Mouse (Mus musculus) CH12.LX (cell line): ENCODE data around the gene Babam2. TPM values are rescaled to one million over a fixed set of nuclear protein-coding genes. Genes with fewer than 3 reads are reported as not detected.

Source experiments
- DNase-seq: peaks from one replicate; pipeline ENCODE4 v3.0.0-alpha.2; 2013; ENCODE audit errors: extremely low read depth
- H3K27ac ChIP-seq: 2 replicates; pipeline ENCODE4 v1.5.1; 2012; ENCODE audit warnings: low read depth, mild to moderate bottlenecking, control low read depth, moderate library complexity; ENCODE audit not compliant: insufficient read depth
- H3K27me3 ChIP-seq: replicated peaks from 2 replicates; pipeline ENCODE3; 2012; ENCODE audit warnings: inconsistent platforms
- H3K36me3 ChIP-seq, 2 experiments: replicated peaks in 1 of 2; 2 replicates each; pipeline versions ENCODE3 to v1.6.1; 2012; ENCODE audit warnings: inconsistent platforms in 1 of 2, low read length in 1 of 2, mild to moderate bottlenecking in 1 of 2, mixed read lengths in 1 of 2, moderate library complexity in 1 of 2; ENCODE audit not compliant: control insufficient read depth in 1 of 2, insufficient read depth in 1 of 2
- H3K4me1 ChIP-seq, 2 experiments: 2 replicates each; pipeline ENCODE4 v1.6.1; 2012; ENCODE audit warnings: inconsistent platforms in 1 of 2, moderate library complexity in 1 of 2; ENCODE audit not compliant: insufficient read depth in 2 of 2, control insufficient read depth in 1 of 2
- H3K4me2 ChIP-seq: 2 replicates; pipeline ENCODE4 v1.6.1; 2012; ENCODE audit warnings: low read depth, mild to moderate bottlenecking, control low read depth; ENCODE audit not compliant: poor library complexity, insufficient read depth, severe bottlenecking
- H3K4me3 ChIP-seq, 3 experiments: fragments of 150-350 bp in 1 of 3; sonication (generic) in 1 of 3; replicated peaks in 1 of 3; 2 replicates each; pipeline versions ENCODE3 to v1.5.1; 2011 to 2012; ENCODE audit warnings: low read depth in 2 of 3, low read length in 2 of 3, mild to moderate bottlenecking in 2 of 3, moderate library complexity in 2 of 3, control low read depth in 1 of 3, improper control_type of control experiment in 1 of 3, inconsistent platforms in 1 of 3, mixed read lengths in 1 of 3; ENCODE audit not compliant: poor library complexity in 1 of 3
- H3K79me2 ChIP-seq: replicated peaks from 2 replicates; pipeline ENCODE4 v1.6.1; 2012; ENCODE audit warnings: mild to moderate bottlenecking, moderate library complexity; ENCODE audit not compliant: control insufficient read depth, poor library complexity, insufficient read depth, severe bottlenecking; ENCODE audit errors: extremely low read depth
- H3K9ac ChIP-seq: 2 replicates; pipeline ENCODE4 v1.6.1; 2012; ENCODE audit warnings: low read depth, mild to moderate bottlenecking, control low read depth, moderate library complexity; ENCODE audit not compliant: insufficient read depth
- H3K9me3 ChIP-seq: replicated peaks from 2 replicates; pipeline ENCODE3; 2012; ENCODE audit warnings: low read length, inconsistent platforms, mixed read lengths
- BHLHE40 ChIP-seq: IDR thresholded peaks from 2 replicates; pipeline ENCODE4 v1.6.1; 2011; ENCODE audit warnings: mild to moderate bottlenecking, low read depth, low read length, improper control_type of control experiment
- CHD1 ChIP-seq: IDR thresholded peaks from 2 replicates; pipeline ENCODE4 v1.6.1; 2012; ENCODE audit warnings: low read depth, low read length, improper control_type of control experiment, inconsistent platforms
- E2F4 ChIP-seq: IDR thresholded peaks from 2 replicates; pipeline ENCODE4 v1.6.1; 2011; ENCODE audit warnings: low read depth, low read length, improper control_type of control experiment; ENCODE audit not compliant: insufficient replicate concordance
- ETS1 ChIP-seq: conservative IDR thresholded peaks from 2 replicates; pipeline ENCODE4 v1.6.1; 2012; ENCODE audit warnings: low read depth, mild to moderate bottlenecking, inconsistent platforms, low read length, improper control_type of control experiment, moderate library complexity
- GABPA ChIP-seq: IDR thresholded peaks from 2 replicates; pipeline ENCODE4 v1.6.1; 2012; ENCODE audit warnings: low read depth, low read length, improper control_type of control experiment, inconsistent platforms; ENCODE audit not compliant: insufficient replicate concordance
- IRF4 ChIP-seq: IDR thresholded peaks from 2 replicates; pipeline ENCODE4 v1.6.1; 2014; ENCODE audit warnings: low read depth, mild to moderate bottlenecking, inconsistent platforms, low read length, improper control_type of control experiment
- JUN ChIP-seq: IDR thresholded peaks from 2 replicates; pipeline ENCODE4 v1.6.1; 2011; ENCODE audit warnings: low read depth, mild to moderate bottlenecking, low read length, improper control_type of control experiment, moderate library complexity; ENCODE audit not compliant: insufficient read depth
- KAT2A ChIP-seq: IDR thresholded peaks from 2 replicates; pipeline ENCODE4 v1.6.1; 2012; ENCODE audit warnings: low read length, improper control_type of control experiment, inconsistent platforms; ENCODE audit not compliant: insufficient replicate concordance
- MAX ChIP-seq: IDR thresholded peaks from 2 replicates; pipeline ENCODE4 v1.6.1; 2011; ENCODE audit warnings: low read length, improper control_type of control experiment
- MEF2A ChIP-seq: IDR thresholded peaks from 2 replicates; pipeline ENCODE4 v1.6.1; 2014; ENCODE audit warnings: low read depth, mild to moderate bottlenecking, inconsistent platforms, low read length, improper control_type of control experiment, borderline replicate concordance
- MXI1 ChIP-seq: IDR thresholded peaks from 2 replicates; pipeline ENCODE4 v1.6.1; 2011; ENCODE audit warnings: mild to moderate bottlenecking, low read depth, low read length, improper control_type of control experiment
- MYC ChIP-seq: IDR thresholded peaks from 2 replicates; pipeline ENCODE4 v1.6.1; 2011; ENCODE audit warnings: low read depth, mild to moderate bottlenecking, improper control_type of control experiment, low read length
- NELFE ChIP-seq: IDR thresholded peaks from 2 replicates; pipeline ENCODE4 v1.6.1; 2011; ENCODE audit warnings: low read depth, low read length, improper control_type of control experiment
- PAX5 ChIP-seq: IDR thresholded peaks from 2 replicates; pipeline ENCODE4 v1.6.1; 2012; ENCODE audit warnings: low read length, inconsistent platforms, mixed read lengths
- POLR2A ChIP-seq: IDR thresholded peaks from 2 replicates; pipeline ENCODE4 v1.6.1; 2011; ENCODE audit warnings: low read depth, mild to moderate bottlenecking, improper control_type of control experiment, low read length
- POLR2AphosphoS2 ChIP-seq: IDR thresholded peaks from 2 replicates; pipeline ENCODE4 v1.6.1; 2011; ENCODE audit warnings: low read depth, low read length, improper control_type of control experiment
- RAD21 ChIP-seq: IDR thresholded peaks from 2 replicates; pipeline ENCODE4 v1.6.1; 2011; ENCODE audit warnings: low read depth, mild to moderate bottlenecking, low read length, improper control_type of control experiment, moderate library complexity
- RCOR1 ChIP-seq: conservative IDR thresholded peaks from 2 replicates; pipeline ENCODE4 v1.6.1; 2012; ENCODE audit warnings: low read depth, mild to moderate bottlenecking, inconsistent platforms, low read length, improper control_type of control experiment
- TBP ChIP-seq: conservative IDR thresholded peaks from 2 replicates; pipeline ENCODE4 v1.6.1; 2011; ENCODE audit warnings: low read depth, low read length, improper control_type of control experiment
- TCF12 ChIP-seq: IDR thresholded peaks from 2 replicates; pipeline ENCODE4 v1.6.1; 2014; ENCODE audit warnings: low read depth, mild to moderate bottlenecking, inconsistent platforms, low read length, improper control_type of control experiment
- UBTF ChIP-seq: IDR thresholded peaks from 2 replicates; pipeline ENCODE4 v1.6.1; 2012; ENCODE audit warnings: low read depth, mild to moderate bottlenecking, inconsistent platforms, low read length, improper control_type of control experiment, moderate library complexity
- USF1 ChIP-seq: IDR thresholded peaks from 2 replicates; pipeline ENCODE4 v1.6.1; 2014; ENCODE audit warnings: low read depth, mild to moderate bottlenecking, inconsistent platforms, low read length, improper control_type of control experiment
- ZC3H11A ChIP-seq: IDR thresholded peaks from 2 replicates; pipeline ENCODE4 v1.6.1; 2012; ENCODE audit warnings: low read depth, mild to moderate bottlenecking, inconsistent platforms, low read length, improper control_type of control experiment
- ZKSCAN1 ChIP-seq: IDR thresholded peaks from 2 replicates; pipeline ENCODE4 v1.6.1; 2012; ENCODE audit warnings: low read depth, inconsistent platforms, low read length, improper control_type of control experiment, borderline replicate concordance
- ZMIZ1 ChIP-seq: IDR thresholded peaks from 2 replicates; pipeline ENCODE4 v1.6.1; 2012; ENCODE audit warnings: low read depth, mild to moderate bottlenecking, inconsistent platforms, low read length, improper control_type of control experiment
- ZNF384 ChIP-seq: IDR thresholded peaks from 2 replicates; pipeline ENCODE4 v1.6.1; 2012; ENCODE audit warnings: low read depth, low read length, improper control_type of control experiment, inconsistent platforms
- dilution Hi-C: fragments of 300-500 bp; cut with MboI; formaldehyde crosslinking; loops from 2 replicates; pipeline ENCODE4 v1.14.3; 2020; ENCODE audit warnings: low sequenced_read_pairs; ENCODE audit not compliant: extremely low pct_unique_long_range_greater_than_20kb, extremely low pct_ligation_motif_present
- in situ Hi-C: fragments of 300-500 bp; cut with MboI; formaldehyde crosslinking; loops from 3 replicates; pipeline ENCODE4 v1.14.3; 2019; ENCODE audit warnings: low sequenced_read_pairs, low pct_ligation_motif_present, low pct_unique_long_range_greater_than_20kb, mixed read lengths
- polyA plus RNA-seq: library from polyadenylated mRNA; unstranded; fragments of >175 nt; gene quantifications from 2 replicates; pipeline ENCODE4 v1.2.1, GENCODE M21; 2012; ENCODE audit warnings: low read depth; ENCODE audit not compliant: insufficient read length
- total RNA-seq, 2 experiments: library from RNA; depleted of rRNA; stranded (reverse); fragments of 300-350 nt in 1 of 2; fragments of >200 nt in 1 of 2; gene quantifications; 2 replicates each; pipeline ENCODE4 v1.2.3; 2012 to 2014

Gene Babam2
- total and polyA plus RNA-seq, 3 experiments: 38.2 to 78.0 (median 39.8) TPM

DNA sequence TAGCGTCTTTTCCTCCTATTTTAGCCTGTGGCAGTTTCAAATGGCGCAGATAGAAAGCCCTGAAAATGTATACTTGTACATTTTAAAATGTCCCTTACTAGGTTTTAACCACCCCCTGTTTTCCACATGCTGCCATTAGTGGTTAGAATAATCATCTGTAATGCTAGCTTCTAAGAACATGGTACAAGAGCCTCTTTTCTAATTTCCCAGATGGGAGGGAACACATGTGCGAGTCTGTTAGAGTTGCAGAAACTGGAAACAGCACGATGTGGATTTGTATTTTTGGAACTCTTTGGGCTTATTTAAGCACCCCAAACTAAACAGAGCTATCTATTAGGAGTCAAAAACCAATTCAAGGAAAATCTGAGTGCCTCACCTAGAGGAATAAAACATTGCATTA is 195.1 kb downstream of the Babam2 start:
- H3K27me3 ChIP-seq: no peaks in the 10 kb centered on the region
- H3K9ac ChIP-seq: no peak overlapping the region
- dilution Hi-C loops (no loop called here), in situ Hi-C loops (no loop called here)
- no peak overlapping the region for H3K4me2 ChIP-seq
- no peak for DNase-seq
- H3K4me1 ChIP-seq: no peaks in the 10 kb centered on the region
- H3K36me3 ChIP-seq: peaks cover 0 to 3% of the 10 kb centered on the region in 2 experiments
- H3K79me2 ChIP-seq: no peaks in the 10 kb centered on the region
- no peak overlapping the region for H3K4me3 ChIP-seq
- H3K9me3 ChIP-seq: no peaks in the 10 kb centered on the region
- no peak overlapping the region for H3K27ac ChIP-seq
- TF ChIP-seq BHLHE40 (no peak), CHD1 (no peak), JUN (no peak), ZKSCAN1 (no peak), MYC (no peak), USF1 (no peak)

DNA sequence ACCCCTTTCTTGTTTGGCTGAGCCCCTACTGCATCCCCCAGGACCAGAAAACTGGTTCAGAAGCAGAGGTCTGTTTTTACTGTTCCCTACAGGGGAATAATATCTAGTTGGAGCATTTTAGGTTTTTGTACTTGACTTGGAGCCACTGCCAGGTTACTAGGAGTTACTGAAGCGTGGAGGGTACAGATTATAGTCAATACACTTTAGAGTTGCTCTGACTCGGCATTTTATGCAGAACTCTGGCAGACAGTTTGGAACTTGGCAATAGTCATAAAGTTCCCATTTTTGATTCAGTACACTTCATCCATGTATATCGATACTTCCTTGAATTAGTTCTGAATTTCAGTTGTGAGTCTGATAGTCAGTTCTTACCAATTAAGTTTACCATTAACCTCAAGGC is 202.4 kb downstream of the Babam2 start:
- Histone ChIP-seq H3K9me3 (no peaks in the 10 kb centered on the region), H3K36me3 (peaks cover 0 to 5% of the 10 kb centered on the region in 2 experiments), H3K27ac (no peak overlapping the region), H3K9ac (no peak overlapping the region), H3K4me3 (no peak overlapping the region)
- no peak for DNase-seq
- no peak for TF ChIP-seq KAT2A
- TF ChIP-seq ETS1: no peak
- TF ChIP-seq ZC3H11A: no peak
- TF ChIP-seq ZNF384: no peak
- no peak for TF ChIP-seq RCOR1
- TF ChIP-seq IRF4: no peak
- TF ChIP-seq E2F4: no peak
- no peak for TF ChIP-seq POLR2AphosphoS2
- TF ChIP-seq, all 38 proteins: peak for 0
- no peaks in the 10 kb centered on the region for H3K27me3 ChIP-seq
- H3K4me2 ChIP-seq: no peak overlapping the region
- H3K4me1 ChIP-seq: peaks cover 0 to under 1% of the 10 kb centered on the region in 2 experiments; a peak in 1 of 4 replicates
- dilution Hi-C loops (no loop called here), in situ Hi-C loops (no loop called here)
- no peaks in the 10 kb centered on the region for H3K79me2 ChIP-seq

DNA sequence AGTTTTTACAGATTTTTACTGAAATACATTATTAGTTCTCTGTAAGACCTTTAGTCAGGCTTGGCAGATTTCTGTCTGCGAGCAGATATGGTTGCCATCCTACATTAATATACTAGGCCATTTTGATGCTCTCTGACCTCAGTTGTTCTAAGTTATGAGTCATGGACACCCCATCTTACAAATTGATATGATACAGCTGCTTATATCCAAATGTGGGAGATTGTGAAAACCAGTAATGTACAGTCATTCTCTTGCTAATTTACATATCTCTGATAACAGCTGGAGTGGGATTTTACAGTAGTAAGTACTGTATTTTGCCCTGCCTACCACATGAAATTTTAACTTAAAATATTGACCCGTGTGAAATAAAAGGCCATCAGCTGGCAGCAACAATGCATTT is 204.7 kb downstream of the Babam2 start:
- Histone ChIP-seq H3K27me3 (no peaks in the 10 kb centered on the region), H3K4me3 (no peak overlapping the region), H3K27ac (no peak overlapping the region), H3K9ac (no peak overlapping the region), H3K9me3 (no peaks in the 10 kb centered on the region)
- TF ChIP-seq UBTF: no peak
- TF ChIP-seq TBP: no peak
- TF ChIP-seq USF1: no peak
- TF ChIP-seq MEF2A: no peak
- TF ChIP-seq POLR2AphosphoS2: no peak
- TF ChIP-seq NELFE: no peak
- no peak for TF ChIP-seq TCF12
- no peak for TF ChIP-seq PAX5
- no peak for TF ChIP-seq MXI1
- TF ChIP-seq POLR2A: no peak
- TF ChIP-seq MAX: no peak
- TF ChIP-seq GABPA: no peak
- TF ChIP-seq RAD21: no peak
- TF ChIP-seq ZMIZ1: no peak
- TF ChIP-seq, all 38 proteins: peak for 0
- Histone ChIP-seq H3K4me1 (peaks cover 9 to 23% of the 10 kb centered on the region in 2 experiments), H3K36me3 (peaks cover 0 to 5% of the 10 kb centered on the region in 2 experiments), H3K4me2 (no peak overlapping the region), H3K79me2 (no peaks in the 10 kb centered on the region; the same call in 1 of the 2 replicates)
- dilution Hi-C loops: no loop called here
- in situ Hi-C loops: no loop called here
- no peak for DNase-seq
